Mouse (Mus musculus) hindbrain, embryonic 12.5 days (tissue): ENCODE data around the gene Il18r1. TPM values are rescaled to one million over a fixed set of nuclear protein-coding genes. Genes with fewer than 3 reads are reported as not detected.

Experiments used
- ATAC-seq: fragments of 200-750 bp; cut with Nextera tagmentation; 2 replicates; pipeline ENCODE4 v1.8.0; 2017; ENCODE audit warnings: moderate TSS enrichment; ENCODE audit not compliant: low FRiP score
- H3K27ac ChIP-seq: fragments of 300-500 bp; sonication (generic); 2 replicates; pipeline ENCODE4 v1.5.1; 2016; ENCODE audit warnings: mild to moderate bottlenecking
- H3K27me3 ChIP-seq: fragments of 300-500 bp; sonication (generic); 2 replicates; pipeline ENCODE4 v1.6.1; 2016; ENCODE audit warnings: mild to moderate bottlenecking
- H3K36me3 ChIP-seq: fragments of 300-500 bp; sonication (generic); 2 replicates; pipeline ENCODE4 v1.6.1; 2016; ENCODE audit warnings: mild to moderate bottlenecking
- H3K4me1 ChIP-seq: fragments of 300-500 bp; sonication (generic); 2 replicates; pipeline ENCODE4 v1.6.1; 2016
- H3K4me2 ChIP-seq: fragments of 300-500 bp; sonication (generic); replicated peaks from 2 replicates; pipeline ENCODE4 v1.6.1; 2016; ENCODE audit warnings: mild to moderate bottlenecking
- H3K4me3 ChIP-seq: fragments of 300-500 bp; sonication (generic); 2 replicates; pipeline ENCODE4 v1.5.1; 2016; ENCODE audit warnings: mild to moderate bottlenecking
- H3K9ac ChIP-seq: fragments of 300-500 bp; sonication (generic); 2 replicates; pipeline ENCODE4 v1.6.1; 2016; ENCODE audit warnings: mild to moderate bottlenecking, moderate library complexity
- H3K9me3 ChIP-seq: fragments of 300-500 bp; sonication (generic); replicated peaks from 2 replicates; pipeline ENCODE4 v1.6.1; 2016; ENCODE audit warnings: mild to moderate bottlenecking
- WGBS: fragments of 180-500 bp; shearing (Covaris S2); methylation state at CpG from one replicate; pipeline ENCODE4 v1.1.7; 2016; 5-methylcytosine and 5-hydroxymethylcytosine counted together
- polyA plus RNA-seq: library from polyadenylated mRNA; unstranded; fragments of >200 nt; fragmentation: Nextera tagmentation; extraction: Ambion mirVana; gene quantifications from 2 replicates; pipeline ENCODE4 v1.2.1, GENCODE M21; 2016

Il18r1 gene
- not detected in 2 replicates for polyA plus RNA-seq

GRCm38 (mm10) chr1:40465477-40466430 lies at the start of gene Il18r1:
TSS of gene Il18r1 (plus strand) at chr1:40465552.
- no peak for ATAC-seq
- Histone ChIP-seq H3K27me3 (no peaks in the 10 kb centered on the region), H3K9me3 (no peaks in the 10 kb centered on the region), H3K4me3 (no peak within 1 kb of the TSS), H3K27ac (no peak within 1 kb of the TSS), H3K4me1 (no peaks in the 10 kb centered on the region), H3K36me3 (no peaks in the 10 kb centered on the region), H3K9ac (no peak within 1 kb of the TSS), H3K4me2 (no peak within 1 kb of the TSS)
- 45% methylated on average over 20 of the region's 20 CpGs for WGBS

DNA sequence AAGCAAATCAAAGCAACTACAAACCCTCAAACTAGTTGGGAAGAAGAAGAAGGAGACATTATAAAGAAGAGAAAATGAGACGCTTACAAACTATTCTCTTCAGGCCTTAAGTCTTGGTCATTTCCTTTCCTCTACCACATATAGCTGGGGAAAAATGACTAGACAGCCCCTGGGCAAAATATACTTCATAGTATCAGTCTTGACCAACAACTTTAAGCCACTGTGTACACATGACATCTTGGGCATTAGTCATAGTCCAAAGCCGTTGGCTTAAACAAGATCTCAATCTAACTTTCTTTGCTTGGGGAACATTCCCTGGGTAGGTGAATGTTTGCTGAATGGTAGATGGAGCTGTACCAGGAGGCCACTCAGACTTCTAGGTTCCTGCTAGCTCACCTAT lies 48.3 kb upstream of the Il18r1 start:
- Histone ChIP-seq H3K27me3 (no peaks in the 10 kb centered on the region), H3K9ac (no peak overlapping the region), H3K9me3 (no peaks in the 10 kb centered on the region), H3K4me1 (no peaks in the 10 kb centered on the region), H3K4me2 (no peak overlapping the region), H3K36me3 (no peaks in the 10 kb centered on the region), H3K4me3 (no peak overlapping the region), H3K27ac (no peak overlapping the region)
- WGBS, result 89% methylated on average over 2 of the region's 2 CpGs
- ATAC-seq, result no peak

DNA sequence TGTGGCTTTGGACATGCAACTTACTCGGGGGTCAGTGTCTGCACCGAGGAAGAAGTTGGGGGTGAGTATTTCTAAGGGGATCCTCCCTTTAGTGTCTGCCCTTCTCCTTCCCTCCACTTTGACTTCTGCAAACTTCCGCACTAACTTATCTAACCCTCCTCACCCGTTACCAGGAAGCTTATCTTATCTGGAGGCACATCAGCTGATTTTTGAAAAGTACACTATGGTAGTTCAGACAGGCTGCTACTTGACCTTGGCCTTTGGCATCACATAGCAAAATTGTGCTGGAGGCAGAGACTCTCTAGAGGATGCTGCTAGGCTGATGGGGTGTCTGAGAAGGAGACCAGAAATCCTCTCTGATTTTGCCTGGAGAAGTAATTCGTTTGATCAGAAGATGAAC lies 46.8 kb upstream of the Il18r1 start:
- Histone ChIP-seq H3K4me3 (no peak overlapping the region), H3K9me3 (no peaks in the 10 kb centered on the region), H3K4me1 (no peaks in the 10 kb centered on the region), H3K4me2 (no peak overlapping the region), H3K9ac (no peak overlapping the region), H3K27me3 (no peaks in the 10 kb centered on the region), H3K36me3 (no peaks in the 10 kb centered on the region), H3K27ac (no peak overlapping the region)
- WGBS, result 83% methylated on average over 5 of the region's 5 CpGs
- ATAC-seq, result no peak

GRCm38 (mm10) chr1:40423892-40424291 lies 41.5 kb upstream of the Il18r1 start:
- ATAC-seq, result no peak
- H3K36me3 ChIP-seq, result no peaks in the 10 kb centered on the region
- no peak overlapping the region for H3K4me2 ChIP-seq
- H3K4me1 ChIP-seq, result no peaks in the 10 kb centered on the region
- no peaks in the 10 kb centered on the region for H3K27me3 ChIP-seq
- no peak overlapping the region for H3K27ac ChIP-seq
- no peaks in the 10 kb centered on the region for H3K9me3 ChIP-seq
- H3K4me3 ChIP-seq, result no peak overlapping the region
- H3K9ac ChIP-seq, result no peak overlapping the region
- 88% methylated on average over 6 of the region's 6 CpGs for WGBS

DNA sequence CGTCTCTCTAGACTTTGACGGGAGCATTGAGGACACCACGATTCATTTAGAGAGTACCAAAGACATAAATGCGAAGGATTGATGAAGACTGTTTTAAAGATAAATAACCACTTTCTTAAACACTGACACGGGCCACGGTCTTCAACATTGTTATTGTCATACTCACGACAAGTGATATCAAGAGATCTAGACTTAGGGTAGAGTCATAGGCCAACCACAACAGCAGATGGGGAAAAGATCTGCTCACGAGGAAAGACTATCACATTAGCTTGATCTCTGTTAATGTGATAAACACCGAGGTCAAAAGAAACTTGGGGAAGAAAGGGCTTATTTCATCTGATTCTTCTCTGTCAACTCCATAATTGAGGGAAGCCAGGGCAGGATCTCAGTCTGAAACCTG lies 38.1 kb upstream of the Il18r1 start:
- WGBS, result 93% methylated on average over 9 of the region's 9 CpGs
- Histone ChIP-seq H3K9me3 (no peaks in the 10 kb centered on the region), H3K36me3 (no peaks in the 10 kb centered on the region), H3K27ac (no peak overlapping the region), H3K9ac (no peak overlapping the region), H3K27me3 (no peaks in the 10 kb centered on the region), H3K4me2 (no peak overlapping the region), H3K4me1 (no peaks in the 10 kb centered on the region), H3K4me3 (no peak overlapping the region)
- ATAC-seq, result no peak

DNA sequence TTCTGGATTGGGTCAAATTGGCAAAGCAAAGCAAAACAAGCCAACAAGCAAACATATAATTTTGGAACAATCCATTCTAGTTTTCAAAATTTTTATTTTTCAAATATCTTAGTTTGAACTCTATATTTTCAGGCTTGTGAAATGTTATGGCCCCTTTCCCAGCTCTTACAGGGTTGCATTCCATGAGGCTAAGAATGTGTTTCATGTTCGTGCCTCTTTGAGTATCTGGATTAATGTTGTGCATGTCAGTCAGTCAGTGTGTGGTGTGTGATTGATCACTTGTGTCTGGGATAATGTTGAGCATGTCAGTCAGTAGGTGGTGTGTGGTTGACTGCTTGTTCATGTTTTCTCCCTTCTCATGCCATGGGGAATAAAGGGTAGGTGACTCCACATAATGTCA lies 37.5 kb upstream of the Il18r1 start:
- Histone ChIP-seq H3K36me3 (no peaks in the 10 kb centered on the region), H3K27ac (no peak overlapping the region), H3K9ac (no peak overlapping the region), H3K4me3 (no peak overlapping the region), H3K4me1 (no peaks in the 10 kb centered on the region), H3K27me3 (no peaks in the 10 kb centered on the region), H3K4me2 (no peak overlapping the region), H3K9me3 (no peaks in the 10 kb centered on the region)
- ATAC-seq, result no peak
- 77% methylated on average over 1 of the region's 1 CpGs for WGBS

DNA sequence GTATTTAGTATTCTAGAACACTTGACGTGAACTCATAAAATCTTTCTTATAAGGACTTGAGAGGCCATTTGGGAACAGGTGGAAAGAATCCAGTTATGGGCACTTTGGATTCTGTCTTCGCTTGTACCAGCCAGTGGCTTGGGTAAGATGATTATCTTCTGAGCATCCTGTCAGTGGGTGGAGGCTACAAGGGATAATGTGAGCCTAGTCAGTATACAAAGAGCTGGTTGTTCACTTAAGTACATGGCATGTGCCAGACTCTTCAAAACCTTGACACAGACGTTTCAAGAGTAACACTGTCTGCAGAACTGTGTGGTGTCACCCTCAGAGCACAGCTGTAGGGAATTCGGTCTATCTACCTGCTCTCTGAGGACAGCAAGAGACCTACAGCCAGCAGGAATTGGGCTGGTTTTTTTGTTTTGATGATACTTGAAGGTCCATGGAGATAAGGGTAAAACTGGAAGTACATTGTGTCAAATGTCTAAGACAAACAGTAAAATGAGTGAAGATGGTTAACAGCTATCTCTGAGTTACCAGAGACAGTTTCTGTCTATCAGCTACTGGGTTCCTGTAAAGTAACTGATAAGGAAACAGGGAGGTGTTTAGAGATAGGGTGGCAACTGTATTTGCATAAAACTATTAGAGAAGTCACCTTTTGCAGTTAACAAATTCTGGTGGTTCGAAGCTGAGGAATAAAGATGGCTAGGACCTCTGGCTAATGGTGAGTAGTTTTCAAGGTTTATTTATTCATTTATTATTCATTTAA lies 36.3 kb upstream of the Il18r1 start, which contains the start of gene Il1rl1:
Gene Il1rl1 (plus strand): TSS at position 661 of the 766 bp plus-strand sequence.
- H3K4me1 ChIP-seq, result no peaks in the 10 kb centered on the region
- H3K4me2 ChIP-seq, result no peak within 1 kb of the TSS
- H3K27me3 ChIP-seq, result no peaks in the 10 kb centered on the region
- 80% methylated on average over 5 of the region's 5 CpGs for WGBS
- ATAC-seq, result no peak
- no peaks in the 10 kb centered on the region for H3K36me3 ChIP-seq
- no peak within 1 kb of the TSS for H3K27ac ChIP-seq
- H3K4me3 ChIP-seq, result no peak within 1 kb of the TSS
- H3K9me3 ChIP-seq, result no peaks in the 10 kb centered on the region
- no peak within 1 kb of the TSS for H3K9ac ChIP-seq

- 81% methylated on average over 4 of the region's 4 CpGs for WGBS
- H3K4me1 ChIP-seq, result no peaks in the 10 kb centered on the region
- ATAC-seq, result no peak
- no peaks in the 10 kb centered on the region for H3K27me3 ChIP-seq
- no peak overlapping the region for H3K27ac ChIP-seq
- H3K9ac ChIP-seq, result no peak overlapping the region
- H3K36me3 ChIP-seq, result no peaks in the 10 kb centered on the region
- H3K4me3 ChIP-seq, result no peak overlapping the region
- H3K4me2 ChIP-seq, result no peak overlapping the region
- H3K9me3 ChIP-seq, result no peaks in the 10 kb centered on the region
These were observed 35.1 kb upstream of the Il18r1 start for GRCm38 (mm10) chr1:40430143-40430834.

DNA sequence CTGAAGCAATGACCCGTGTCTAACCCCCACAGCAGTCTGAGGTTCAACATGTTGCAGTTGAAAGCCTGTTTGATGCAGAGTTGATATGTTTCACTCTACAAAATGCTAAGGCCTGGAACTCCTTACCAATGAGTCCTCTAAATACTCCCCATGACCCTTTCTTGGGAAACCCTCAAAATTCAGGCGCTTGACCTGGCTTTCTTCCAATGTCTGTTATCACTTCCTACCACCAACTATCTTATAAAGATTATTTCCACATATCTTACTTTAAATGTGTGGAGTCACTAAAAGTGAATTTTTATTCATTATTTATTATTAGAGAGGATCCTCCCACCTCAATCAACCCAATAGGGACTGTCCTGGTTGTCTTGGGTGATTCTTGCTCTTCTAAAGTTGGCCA lies 33.2 kb upstream of the Il18r1 start:
- Histone ChIP-seq H3K27ac (no peak overlapping the region), H3K9ac (no peak overlapping the region), H3K27me3 (no peaks in the 10 kb centered on the region), H3K36me3 (no peaks in the 10 kb centered on the region), H3K4me1 (no peaks in the 10 kb centered on the region), H3K4me2 (no peak overlapping the region), H3K9me3 (no peaks in the 10 kb centered on the region), H3K4me3 (no peak overlapping the region)
- WGBS, result 95% methylated on average over 2 of the region's 2 CpGs
- no peak for ATAC-seq

DNA sequence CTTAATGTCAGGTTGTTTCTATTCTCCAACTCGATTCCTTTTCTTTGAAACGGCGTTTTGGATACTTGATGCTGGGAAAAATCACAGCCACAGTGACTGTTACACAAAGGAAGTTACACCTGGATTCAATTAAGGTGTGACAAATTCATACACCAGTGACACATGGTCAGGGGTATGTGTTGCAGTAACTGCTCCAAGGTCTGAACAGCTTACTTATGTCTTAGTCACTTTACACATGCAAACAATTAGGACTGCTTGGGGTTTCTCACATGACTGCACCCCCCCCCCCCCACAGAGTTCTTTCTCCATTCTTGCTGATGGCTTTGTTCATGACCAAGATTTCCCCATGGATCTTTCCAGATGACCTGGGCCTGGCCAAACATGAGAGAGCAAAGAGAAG lies 29.4 kb upstream of the Il18r1 start:
- Histone ChIP-seq H3K9ac (no peak overlapping the region), H3K27ac (no peak overlapping the region), H3K4me3 (no peak overlapping the region), H3K4me1 (no peaks in the 10 kb centered on the region), H3K36me3 (no peaks in the 10 kb centered on the region), H3K4me2 (no peak overlapping the region), H3K27me3 (no peaks in the 10 kb centered on the region), H3K9me3 (no peaks in the 10 kb centered on the region)
- WGBS, result 73% methylated on average over 3 of the region's 3 CpGs
- no peak for ATAC-seq

GRCm38 (mm10) chr1:40437340-40437739 lies 28.0 kb upstream of the Il18r1 start:
- Histone ChIP-seq H3K27ac (no peak overlapping the region), H3K9ac (no peak overlapping the region), H3K9me3 (no peaks in the 10 kb centered on the region), H3K36me3 (no peaks in the 10 kb centered on the region), H3K4me3 (no peak overlapping the region), H3K4me2 (no peak overlapping the region), H3K27me3 (no peaks in the 10 kb centered on the region), H3K4me1 (no peaks in the 10 kb centered on the region)
- no peak for ATAC-seq
- WGBS, result 89% methylated on average over 2 of the region's 2 CpGs

GRCm38 (mm10) chr1:40439504-40439903 lies 25.8 kb upstream of the Il18r1 start:
- H3K4me3 ChIP-seq, result no peak overlapping the region
- no peak overlapping the region for H3K4me2 ChIP-seq
- H3K36me3 ChIP-seq, result no peaks in the 10 kb centered on the region
- H3K27ac ChIP-seq, result no peak overlapping the region
- H3K4me1 ChIP-seq, result no peaks in the 10 kb centered on the region
- no peaks in the 10 kb centered on the region for H3K27me3 ChIP-seq
- no peak for ATAC-seq
- no peaks in the 10 kb centered on the region for H3K9me3 ChIP-seq
- no peak overlapping the region for H3K9ac ChIP-seq
- WGBS, result 81% methylated on average over 8 of the region's 8 CpGs
